Mouse (Mus musculus) A20 (cell line): ENCODE data around the gene Phactr3.
"Not testable (repeated sequence)": the region's sequence is repeated elsewhere in the genome, so short reads cannot be mapped to it uniquely, and the experiment has no call there.

ENCODE experiments used
- DNase-seq: peaks from one replicate; pipeline ENCODE4 v3.0.0-alpha.2; 2011; ENCODE audit warnings: low read depth, low spot score

Gene Phactr3

GRCm38 (mm10) chr2:178326750-178327465 is 208.1 kb downstream of the Phactr3 start:
- DNase-seq: no peak

GRCm38 (mm10) chr2:178327466-178328040 is 208.8 kb downstream of the Phactr3 start:
- no peak for DNase-seq

GRCm38 (mm10) chr2:178329551-178329950 is 210.8 kb downstream of the Phactr3 start:
- no peak for DNase-seq

GRCm38 (mm10) chr2:178329986-178330385 is 211.2 kb downstream of the Phactr3 start:
- no peak for DNase-seq

GRCm38 (mm10) chr2:178337878-178338277 is 219.1 kb downstream of the Phactr3 start:
- peak; percentile 1 for DNase-seq

- DNase-seq: peak; percentile 1
Observed at GRCm38 (mm10) chr2:178339044-178339443, 220.3 kb downstream of the Phactr3 start.

- not testable (repeated sequence) for DNase-seq
Observed at GRCm38 (mm10) chr2:178342105-178342504, 223.3 kb downstream of the Phactr3 start.

- DNase-seq: no peak
Observed at GRCm38 (mm10) chr2:178342597-178342996, 223.8 kb downstream of the Phactr3 start.
